Mouse (Mus musculus) lung, postnatal 0 days (tissue): Measurements from ENCODE around the gene Hspa5.

Experiments
- CTCF ChIP-seq: IDR thresholded peaks from 2 replicates; pipeline ENCODE4 v1.5.1; 2016; ENCODE audit warnings: antibody characterized with exemption, mild to moderate bottlenecking
- EP300 ChIP-seq: IDR thresholded peaks from 2 replicates; pipeline ENCODE4 v1.6.1; 2016; ENCODE audit warnings: antibody characterized with exemption, mild to moderate bottlenecking, control low read depth

GRCm38 (mm10) chr2:34742675-34743074 is 29.1 kb upstream of the Hspa5 start:
- TF ChIP-seq CTCF (no peak), EP300 (no peak)
